Mouse (Mus musculus) layer of hippocampus, postnatal 14 days (tissue): ENCODE data around the gene Axin1. TPM values are rescaled to one million over a fixed set of nuclear protein-coding genes. Genes with fewer than 3 reads are reported as not detected.
"Not testable (repeated sequence)": the region's sequence is repeated elsewhere in the genome, so short reads cannot be mapped to it uniquely, and the experiment has no call there.

Experiments
- DNase-seq, 2 experiments: peaks; one replicate each; pipeline ENCODE4 v3.0.0; 2021 to 2022; ENCODE audit warnings: low spot score in 2 of 2, mixed read lengths in 1 of 2
- total RNA-seq, 2 experiments: library from RNA; stranded (reverse); gene quantifications; 2 replicates each; pipeline ENCODE4 v1.2.3; 2021

Gene Axin1
- total RNA-seq, 2 experiments from 2014 or later = 22.2 to 23.3 TPM

DNA sequence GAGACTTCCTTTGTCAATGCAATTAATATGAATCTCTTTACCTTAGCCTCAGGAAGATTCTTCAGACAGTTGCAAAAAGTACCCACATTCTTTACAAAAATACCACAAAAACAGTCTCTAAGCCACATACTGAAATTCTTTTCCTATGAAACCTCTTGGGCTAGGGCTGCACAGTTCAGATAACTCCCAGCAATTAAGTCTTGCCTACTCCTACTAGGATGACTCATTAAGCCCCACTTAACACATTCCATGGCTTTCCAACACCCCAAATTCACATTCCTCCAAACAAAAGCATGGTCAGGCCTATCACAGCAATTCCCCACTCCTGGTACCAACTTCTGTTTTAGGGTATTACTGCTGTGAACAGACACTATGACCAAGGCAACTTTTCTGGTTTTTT is 40.1 kb downstream of the Axin1 start:
- DNase-seq = no peak

DNA sequence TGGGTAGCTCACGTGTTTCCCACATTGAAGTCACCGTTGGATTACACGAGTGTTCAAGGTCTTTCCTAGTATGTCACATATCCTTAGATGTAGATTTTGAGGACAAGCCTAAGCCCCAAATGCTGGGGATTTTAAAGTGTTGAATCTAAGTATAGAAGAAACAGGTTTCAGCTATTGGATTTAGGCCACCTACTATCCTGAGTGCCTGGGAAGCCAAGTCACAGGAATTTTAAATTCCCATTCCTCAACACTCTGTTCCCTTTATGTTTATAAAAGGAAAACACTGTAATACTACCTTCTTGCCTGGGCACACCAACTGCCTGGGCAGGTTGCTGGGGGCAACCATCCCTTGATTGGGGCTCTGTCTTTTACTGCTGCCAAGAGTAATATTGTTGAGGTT is 42.7 kb downstream of the Axin1 start:
- DNase-seq = no peak

GRCm38 (mm10) chr17:26187592-26187991 is 49.1 kb downstream of the Axin1 start:
- no peak for DNase-seq

- no peak for DNase-seq
These were observed 49.8 kb downstream of the Axin1 start for GRCm38 (mm10) chr17:26188091-26188805.

DNA sequence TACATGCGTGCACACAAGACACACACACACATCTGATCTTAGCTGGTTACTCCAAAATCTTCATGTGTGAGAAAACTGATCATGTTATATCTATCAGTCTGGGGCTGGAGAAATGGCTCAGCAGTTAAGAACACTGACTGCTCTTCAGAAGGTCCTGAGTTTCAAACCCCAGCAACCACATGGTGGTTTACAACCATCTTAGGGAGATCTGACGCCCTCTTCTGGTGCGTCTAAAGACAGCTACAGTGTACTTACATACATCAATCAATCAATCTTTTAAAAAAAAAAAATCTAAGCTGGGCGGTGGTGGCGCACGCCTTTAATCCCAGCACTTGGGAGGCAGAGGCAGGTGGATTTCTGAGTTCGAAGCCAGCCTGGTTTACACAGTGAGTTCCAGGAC is 53.0 kb downstream of the Axin1 start:
- DNase-seq = not testable (repeated sequence)

DNA sequence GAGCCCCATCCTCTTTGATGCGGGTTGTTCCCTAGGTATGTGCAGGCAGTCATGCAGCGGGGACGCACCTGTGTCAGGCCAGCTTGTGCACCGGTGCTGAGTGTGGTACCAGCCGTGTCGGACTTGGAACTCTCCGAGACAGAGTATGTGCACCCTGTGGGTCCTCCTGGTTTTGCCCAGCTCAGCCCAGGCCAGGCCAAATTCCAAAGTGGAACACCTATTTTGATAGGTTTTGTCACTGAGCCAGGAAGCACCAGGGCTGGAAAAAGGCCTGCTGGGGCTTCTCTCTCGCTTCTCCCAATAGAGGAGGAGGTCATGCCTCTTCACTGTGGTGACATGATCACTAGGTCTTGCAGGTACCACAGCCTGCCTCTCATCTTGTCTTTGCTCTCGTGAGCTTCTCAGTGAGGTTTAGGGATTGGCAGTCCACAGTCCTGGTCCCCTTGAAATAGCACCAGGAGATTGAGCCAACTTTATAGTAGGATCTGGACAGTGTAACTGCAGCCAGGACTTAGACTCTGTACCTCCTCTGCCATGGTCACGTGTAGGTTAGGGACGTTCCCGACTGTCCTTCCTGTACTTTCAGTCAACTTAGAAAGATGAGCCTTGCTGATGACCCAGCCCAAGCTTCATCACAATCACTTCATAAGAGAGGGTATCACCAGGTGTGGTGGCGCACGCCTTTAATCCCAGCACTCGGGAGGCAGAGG is 54.1 kb downstream of the Axin1 start:
- no peak for DNase-seq

DNA sequence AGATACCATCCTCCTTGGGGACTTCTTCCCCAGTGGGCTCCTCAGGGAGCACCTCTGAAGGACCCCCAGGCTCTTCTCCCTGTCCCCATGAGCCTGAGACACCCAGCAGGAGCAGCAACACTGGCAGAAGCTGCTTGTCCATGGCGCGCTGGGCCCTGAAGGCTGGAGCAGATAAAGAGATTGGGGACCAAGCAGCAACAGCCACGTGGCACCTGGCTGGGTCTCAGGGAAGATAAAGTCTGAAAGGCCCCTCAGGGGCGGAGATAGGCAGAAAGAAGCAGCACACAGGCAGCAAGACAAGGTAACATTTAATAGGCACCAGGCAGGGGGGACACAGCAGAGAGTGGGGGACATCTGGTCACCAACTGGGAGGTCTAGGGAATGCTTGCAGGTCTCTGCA is 60.4 kb downstream of the Axin1 start, which contains the start of gene Pdia2:
TSS of gene Pdia2 (minus strand) at position 196 of the 400 bp plus-strand sequence.
- DNase-seq = no peak

DNA sequence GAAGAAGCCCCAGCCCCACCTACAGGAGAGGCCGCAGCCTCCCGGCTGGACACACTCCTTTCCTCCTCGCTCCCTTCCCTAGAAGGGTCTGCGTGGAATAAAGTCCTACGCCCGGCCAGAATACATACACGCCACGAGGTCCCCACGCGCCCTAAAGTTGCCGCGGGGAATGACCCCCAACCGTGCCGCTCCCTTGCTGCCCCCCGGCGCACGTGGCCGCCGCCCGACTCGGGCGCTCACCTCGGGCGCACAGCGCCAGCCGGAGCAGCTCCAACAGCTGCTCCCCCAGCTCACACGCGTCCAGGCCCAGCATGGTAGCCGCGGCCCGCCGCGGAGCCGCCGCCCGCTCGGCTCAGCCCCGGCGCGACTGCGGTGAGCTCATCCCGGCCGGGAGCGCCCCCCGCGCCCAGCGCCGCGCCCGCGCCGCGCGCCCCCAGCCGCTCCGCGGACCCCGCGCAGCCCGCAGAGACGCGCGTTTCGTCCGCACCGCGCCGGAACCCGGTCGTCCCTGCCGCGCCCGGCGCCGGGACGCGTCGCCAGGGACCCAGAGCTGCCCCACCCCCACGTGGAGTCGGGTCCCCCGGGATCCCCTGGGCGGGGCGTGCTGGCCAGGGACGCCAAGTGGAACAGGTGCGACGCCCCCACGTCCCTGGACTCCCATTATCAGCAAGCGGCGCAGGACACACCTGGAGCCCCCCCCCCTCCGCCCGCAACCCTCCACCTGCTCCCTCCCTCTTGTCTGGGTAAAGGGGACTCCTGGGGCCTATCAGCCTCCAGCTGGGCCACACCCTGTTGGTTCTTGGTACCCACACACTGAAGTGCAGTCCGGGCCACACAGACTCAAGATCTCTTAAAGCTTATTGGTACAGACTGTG is 62.6 kb downstream of the Axin1 start:
- no peak for DNase-seq

GRCm38 (mm10) chr17:26201998-26202397 is 63.5 kb downstream of the Axin1 start:
- no peak for DNase-seq

DNA sequence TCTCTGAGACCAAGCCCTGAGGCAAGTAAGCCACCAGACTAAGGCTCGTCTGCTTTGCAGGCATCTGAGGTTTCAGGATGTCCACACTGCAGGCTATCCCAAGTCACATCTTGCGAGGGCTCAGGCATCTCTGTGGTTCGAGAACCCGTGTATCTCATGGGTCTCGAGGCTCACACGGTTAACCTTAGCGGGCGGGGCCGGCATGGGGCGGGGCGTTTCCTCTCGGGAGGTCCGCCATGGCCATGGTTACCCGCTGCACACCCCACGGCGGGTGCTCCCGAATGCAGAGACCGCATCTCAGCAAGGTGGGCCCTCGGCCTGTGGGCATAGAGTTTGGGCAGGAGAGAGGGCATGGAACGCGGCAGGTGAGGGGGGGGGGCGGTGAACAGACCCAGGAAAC is 64.2 kb downstream of the Axin1 start, which contains the start of gene Rgs11:
TSS of gene Rgs11 (plus strand) at position 215 of the 400 bp plus-strand sequence.
- peak in 1 of 2 experiments; percentile 42 for DNase-seq

GRCm38 (mm10) chr17:26203321-26203811 is 64.9 kb downstream of the Axin1 start:
- DNase-seq = peak; percentile 40 to 60

DNA sequence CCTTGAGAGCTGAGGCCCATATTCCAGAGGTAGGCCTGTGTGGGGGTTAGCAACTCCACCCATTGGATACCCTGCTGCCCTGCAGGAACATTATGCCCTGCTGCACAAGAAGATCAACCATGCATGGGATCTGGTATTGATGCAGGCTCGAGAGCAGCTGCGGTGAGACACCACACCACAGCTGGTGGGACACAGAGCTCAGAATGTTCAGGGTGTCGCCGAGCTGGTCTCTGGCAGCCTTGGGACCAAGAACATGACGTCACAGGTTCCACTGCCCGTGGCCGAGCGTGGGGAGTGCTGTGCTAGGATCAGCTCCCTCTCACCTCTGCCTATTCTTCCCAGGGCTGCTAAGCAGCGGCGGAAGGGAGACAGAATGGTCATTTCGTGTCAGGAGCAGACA is 66.3 kb downstream of the Axin1 start:
- DNase-seq = no peak

- no peak for DNase-seq
These were observed 67.9 kb downstream of the Axin1 start for GRCm38 (mm10) chr17:26206392-26206791.

DNA sequence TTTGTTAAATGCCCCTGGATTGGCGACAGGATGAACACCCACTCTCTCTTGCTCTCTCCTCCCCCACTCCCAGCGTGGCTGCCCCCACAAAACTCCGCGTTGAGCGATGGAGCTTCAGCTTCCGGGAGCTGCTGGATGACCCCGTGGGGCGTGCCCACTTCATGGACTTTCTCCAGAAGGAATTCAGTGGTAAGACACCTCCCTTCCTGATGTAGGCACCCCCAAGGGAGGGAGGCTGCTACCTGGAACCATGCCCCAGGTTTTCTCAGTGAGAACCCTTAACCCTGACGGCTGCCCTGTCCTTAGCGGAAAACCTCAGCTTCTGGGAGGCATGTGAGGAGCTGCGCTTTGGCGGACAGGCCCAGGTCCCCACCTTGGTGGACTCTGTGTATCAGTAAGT is 69.2 kb downstream of the Axin1 start, which contains the start of gene Arhgdig:
TSS of gene Arhgdig (minus strand) at position 101 of the 400 bp plus-strand sequence.
- DNase-seq = no peak

DNA sequence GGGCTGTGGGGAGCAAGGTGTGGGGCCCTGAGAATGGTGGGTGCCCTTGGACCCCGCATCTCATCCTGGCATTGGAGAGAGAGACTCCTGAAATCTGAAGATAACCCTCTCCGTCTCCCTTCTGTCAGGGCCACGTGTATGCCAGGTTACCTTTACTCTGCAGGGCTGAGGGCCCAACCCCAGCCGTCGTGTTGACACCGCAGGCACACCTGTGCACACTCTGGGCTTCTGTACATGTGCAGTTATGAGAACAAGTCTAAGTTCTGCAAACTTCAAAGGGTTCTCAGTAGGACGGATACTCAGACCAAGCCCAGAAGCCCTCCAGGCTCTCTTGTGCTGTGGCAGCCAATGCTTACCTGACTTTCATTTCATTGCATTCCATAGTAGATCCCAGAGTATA is 73.8 kb downstream of the Axin1 start:
- DNase-seq = no peak

GRCm38 (mm10) chr17:26212681-26213080 is 74.2 kb downstream of the Axin1 start:
- DNase-seq = no peak

DNA sequence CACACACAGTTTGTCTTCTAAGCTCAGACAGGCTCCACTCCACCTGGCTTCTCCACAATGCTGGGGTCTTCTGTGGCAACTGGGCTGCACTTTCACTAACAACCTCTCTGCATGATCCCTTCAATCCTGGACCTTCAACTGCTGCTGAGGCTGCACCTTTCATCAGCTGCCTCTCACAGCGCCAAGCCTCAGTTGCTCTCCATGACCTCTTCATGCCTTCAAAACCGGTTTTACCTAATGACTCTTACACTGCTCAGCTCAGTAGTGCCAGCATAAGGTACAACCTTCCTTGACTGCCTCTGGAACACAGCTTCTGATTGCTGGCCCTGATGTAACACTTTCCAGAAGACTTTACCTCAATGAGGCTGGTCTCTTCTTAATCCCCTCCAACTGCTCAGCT is 83.0 kb downstream of the Axin1 start:
- no peak for DNase-seq

DNA sequence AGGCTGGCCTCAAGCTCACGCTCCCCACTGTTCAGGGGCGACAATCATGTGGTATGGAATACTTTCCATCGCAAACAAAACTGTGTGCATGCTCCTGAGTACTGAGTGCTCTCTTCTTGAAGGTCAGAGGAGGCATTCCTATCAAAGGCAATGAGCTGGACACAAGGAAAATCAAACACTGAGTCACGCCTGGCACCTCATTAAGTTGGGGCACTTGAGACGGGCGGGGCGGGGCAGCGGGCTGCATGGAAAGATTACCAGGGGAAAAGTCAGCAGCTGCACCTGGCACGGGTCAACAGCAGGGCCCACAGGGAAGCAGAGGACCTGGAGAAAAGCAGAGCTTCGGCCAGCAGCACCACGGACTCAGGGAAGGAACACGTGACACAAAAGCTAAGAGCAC is 86.7 kb downstream of the Axin1 start:
- no peak for DNase-seq

- no peak for DNase-seq
These were observed 91.3 kb downstream of the Axin1 start for GRCm38 (mm10) chr17:26229776-26230175.

DNA sequence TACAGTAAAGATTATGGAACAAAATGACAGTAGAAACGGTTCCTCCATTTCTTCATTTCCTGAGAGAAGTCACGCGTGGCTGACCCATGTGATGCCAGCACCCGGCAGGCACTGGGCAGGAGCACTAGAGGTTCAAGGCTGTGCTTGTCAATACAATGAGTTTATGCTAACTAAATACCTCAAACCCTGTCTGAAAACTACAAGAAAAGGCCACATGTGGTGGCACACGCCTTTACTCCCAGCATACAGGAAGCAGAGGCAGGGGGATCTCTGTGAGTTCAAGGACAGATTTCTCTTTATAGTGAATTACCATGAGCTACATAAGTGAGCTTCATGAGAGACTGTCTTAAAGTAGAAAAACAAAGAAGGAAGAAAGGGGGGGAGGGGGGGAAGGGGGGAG is 92.7 kb downstream of the Axin1 start:
- no peak for DNase-seq

DNA sequence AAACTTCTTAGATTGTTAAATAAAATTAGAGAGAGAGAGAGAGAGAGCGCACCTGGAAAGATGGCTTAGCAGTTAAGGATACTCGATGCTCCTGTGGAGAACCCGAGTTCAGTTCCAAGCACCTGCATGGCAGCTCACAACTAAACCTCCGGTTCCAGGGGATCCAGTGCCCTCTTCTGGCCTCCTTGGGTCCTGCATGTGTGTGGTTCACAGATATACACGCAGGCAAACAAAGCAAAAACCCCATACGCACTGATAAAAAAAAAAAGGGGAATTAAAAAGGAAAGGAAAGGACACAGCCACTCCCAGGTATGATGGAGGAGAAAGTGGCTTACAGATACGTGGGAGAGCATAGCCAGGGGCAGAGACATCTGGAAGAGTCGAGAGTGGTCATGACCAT is 94.4 kb downstream of the Axin1 start:
- DNase-seq = no peak
